Mouse (Mus musculus): ENCODE data around the gene Txndc2. TPM values are rescaled to one million over a fixed set of nuclear protein-coding genes. Genes with fewer than 3 reads are reported as not detected.

The Txndc2 gene
- 0.12 and 0.18 TPM in 2 replicates for polyA plus RNA-seq (2014; fragmentation: Nextera tagmentation; extraction: Ambion mirVana)

GRCm38 (mm10) chr17:65641734-65642218 lies at the start of gene Txndc2:
Gene Txndc2 (minus strand): TSS chr17:65642168.
- H3K4me1 ChIP-seq (ENCODE audit: control insufficient read depth, insufficient read depth, low read length): peaks cover 9% of the 10 kb centered on the region; the same call in 1 of the 2 replicates

GRCm38 (mm10) chr17:65683731-65684130 lies 41.8 kb upstream of the Txndc2 start:
- WGBS: 87% methylated on average over 2 of the region's 2 CpGs
- no peak overlapping the region for H3K27ac ChIP-seq (ENCODE audit: low read depth, low read length)
- H3K9me3 ChIP-seq (ENCODE audit: control insufficient read depth, low read length): no peaks in the 10 kb centered on the region
- no peaks in the 10 kb centered on the region for H3K27me3 ChIP-seq (ENCODE audit: control insufficient read depth, insufficient read depth, low read length)
- no peaks in the 10 kb centered on the region for H3K36me3 ChIP-seq (ENCODE audit: control insufficient read depth, insufficient read depth, low read length)
- H3K4me2 ChIP-seq: no peak overlapping the region
- ATAC-seq (ENCODE audit: low FRiP score): no peak
- H3K9ac ChIP-seq (ENCODE audit: low read length): no peak overlapping the region
- peak; percentile 33 for DNase-seq (ENCODE audit: low spot score, missing footprints)
- no peak overlapping the region for H3K4me3 ChIP-seq (ENCODE audit: low read depth, low read length)
- H3K4me1 ChIP-seq (ENCODE audit: control insufficient read depth, insufficient read depth, low read length): no peaks in the 10 kb centered on the region

More at GRCm38 (mm10) chr17:65641734-65642218, at the start of gene Txndc2:
- Histone ChIP-seq H3K27ac (ENCODE audit: low read depth, low read length) (no peak within 1 kb of the TSS), H3K4me2 (no peak within 1 kb of the TSS), H3K27me3 (ENCODE audit: control insufficient read depth, insufficient read depth, low read length) (no peaks in the 10 kb centered on the region), H3K36me3 (ENCODE audit: control insufficient read depth, insufficient read depth, low read length) (no peaks in the 10 kb centered on the region), H3K9me3 (ENCODE audit: control insufficient read depth, low read length) (no peaks in the 10 kb centered on the region), H3K9ac (ENCODE audit: low read length) (no peak within 1 kb of the TSS), H3K4me3 (ENCODE audit: low read depth, low read length) (no peak within 1 kb of the TSS)
- 89% methylated on average over 11 of the region's 11 CpGs for WGBS
- no peak for DNase-seq (ENCODE audit: low spot score, missing footprints)
- ATAC-seq (ENCODE audit: low FRiP score): no peak

GRCm38 (mm10) chr17:65683316-65683715 lies 41.3 kb upstream of the Txndc2 start:
- H3K27me3 ChIP-seq (ENCODE audit: control insufficient read depth, insufficient read depth, low read length): no peaks in the 10 kb centered on the region
- H3K27ac ChIP-seq (ENCODE audit: low read depth, low read length): no peak overlapping the region
- WGBS: 96% methylated on average over 3 of the region's 3 CpGs
- no peaks in the 10 kb centered on the region for H3K9me3 ChIP-seq (ENCODE audit: control insufficient read depth, low read length)
- H3K4me1 ChIP-seq (ENCODE audit: control insufficient read depth, insufficient read depth, low read length): no peaks in the 10 kb centered on the region
- no peaks in the 10 kb centered on the region for H3K36me3 ChIP-seq (ENCODE audit: control insufficient read depth, insufficient read depth, low read length)
- DNase-seq (ENCODE audit: low spot score, missing footprints): peak; percentile 23
- H3K4me3 ChIP-seq (ENCODE audit: low read depth, low read length): no peak overlapping the region
- H3K9ac ChIP-seq (ENCODE audit: low read length): no peak overlapping the region
- no peak for ATAC-seq (ENCODE audit: low FRiP score)
- H3K4me2 ChIP-seq: no peak overlapping the region

GRCm38 (mm10) chr17:65682071-65682680 lies 40.2 kb upstream of the Txndc2 start:
- peak; percentile 75 for DNase-seq (ENCODE audit: low spot score, missing footprints)
- WGBS: 88% methylated on average over 5 of the region's 5 CpGs
- no peak overlapping the region for H3K4me3 ChIP-seq (ENCODE audit: low read depth, low read length)
- no peaks in the 10 kb centered on the region for H3K27me3 ChIP-seq (ENCODE audit: control insufficient read depth, insufficient read depth, low read length)
- no peaks in the 10 kb centered on the region for H3K36me3 ChIP-seq (ENCODE audit: control insufficient read depth, insufficient read depth, low read length)
- no peaks in the 10 kb centered on the region for H3K9me3 ChIP-seq (ENCODE audit: control insufficient read depth, low read length)
- no peaks in the 10 kb centered on the region for H3K4me1 ChIP-seq (ENCODE audit: control insufficient read depth, insufficient read depth, low read length)
- H3K4me2 ChIP-seq: no peak overlapping the region
- no peak for ATAC-seq (ENCODE audit: low FRiP score)
- H3K27ac ChIP-seq (ENCODE audit: low read depth, low read length): no peak overlapping the region
- no peak overlapping the region for H3K9ac ChIP-seq (ENCODE audit: low read length)

- H3K4me1 ChIP-seq (ENCODE audit: control insufficient read depth, insufficient read depth, low read length): no peaks in the 10 kb centered on the region
- H3K9me3 ChIP-seq (ENCODE audit: control insufficient read depth, low read length): no peaks in the 10 kb centered on the region
- no peak overlapping the region for H3K9ac ChIP-seq (ENCODE audit: low read length)
- DNase-seq (ENCODE audit: low spot score, missing footprints) (peak; percentile 10), ATAC-seq (ENCODE audit: low FRiP score) (no peak)
- no peak overlapping the region for H3K4me3 ChIP-seq (ENCODE audit: low read depth, low read length)
- H3K36me3 ChIP-seq (ENCODE audit: control insufficient read depth, insufficient read depth, low read length): no peaks in the 10 kb centered on the region
- WGBS: 86% methylated on average over 6 of the region's 6 CpGs
- H3K27me3 ChIP-seq (ENCODE audit: control insufficient read depth, insufficient read depth, low read length): no peaks in the 10 kb centered on the region
- no peak overlapping the region for H3K27ac ChIP-seq (ENCODE audit: low read depth, low read length)
- H3K4me2 ChIP-seq: no peak overlapping the region
Measured at GRCm38 (mm10) chr17:65681516-65681915, 39.5 kb upstream of the Txndc2 start.

GRCm38 (mm10) chr17:65680801-65681412 lies 38.9 kb upstream of the Txndc2 start:
- Histone ChIP-seq H3K4me3 (ENCODE audit: low read depth, low read length) (no peak overlapping the region), H3K4me1 (ENCODE audit: control insufficient read depth, insufficient read depth, low read length) (no peaks in the 10 kb centered on the region), H3K36me3 (ENCODE audit: control insufficient read depth, insufficient read depth, low read length) (no peaks in the 10 kb centered on the region), H3K27ac (ENCODE audit: low read depth, low read length) (no peak overlapping the region), H3K27me3 (ENCODE audit: control insufficient read depth, insufficient read depth, low read length) (no peaks in the 10 kb centered on the region), H3K4me2 (no peak overlapping the region), H3K9me3 (ENCODE audit: control insufficient read depth, low read length) (no peaks in the 10 kb centered on the region), H3K9ac (ENCODE audit: low read length) (no peak overlapping the region)
- WGBS: 78% methylated on average over 2 of the region's 2 CpGs
- DNase-seq (ENCODE audit: low spot score, missing footprints) (peak; percentile 47), ATAC-seq (ENCODE audit: low FRiP score) (no peak)

- no peak overlapping the region for H3K4me3 ChIP-seq (ENCODE audit: low read depth, low read length)
- no peaks in the 10 kb centered on the region for H3K27me3 ChIP-seq (ENCODE audit: control insufficient read depth, insufficient read depth, low read length)
- no peak overlapping the region for H3K9ac ChIP-seq (ENCODE audit: low read length)
- H3K4me2 ChIP-seq: no peak overlapping the region
- 86% methylated on average over 14 of the region's 14 CpGs for WGBS
- ATAC-seq (ENCODE audit: low FRiP score) (no peak), DNase-seq (ENCODE audit: low spot score, missing footprints) (peak; percentile 80)
- no peaks in the 10 kb centered on the region for H3K9me3 ChIP-seq (ENCODE audit: control insufficient read depth, low read length)
- no peak overlapping the region for H3K27ac ChIP-seq (ENCODE audit: low read depth, low read length)
- H3K36me3 ChIP-seq (ENCODE audit: control insufficient read depth, insufficient read depth, low read length): no peaks in the 10 kb centered on the region
- no peaks in the 10 kb centered on the region for H3K4me1 ChIP-seq (ENCODE audit: control insufficient read depth, insufficient read depth, low read length)
Measured at GRCm38 (mm10) chr17:65679806-65680446, 38.0 kb upstream of the Txndc2 start.

- Histone ChIP-seq H3K27ac (ENCODE audit: low read depth, low read length) (no peak overlapping the region), H3K4me2 (no peak overlapping the region), H3K9me3 (ENCODE audit: control insufficient read depth, low read length) (no peaks in the 10 kb centered on the region), H3K36me3 (ENCODE audit: control insufficient read depth, insufficient read depth, low read length) (no peaks in the 10 kb centered on the region), H3K4me3 (ENCODE audit: low read depth, low read length) (no peak overlapping the region), H3K27me3 (ENCODE audit: control insufficient read depth, insufficient read depth, low read length) (no peaks in the 10 kb centered on the region), H3K4me1 (ENCODE audit: control insufficient read depth, insufficient read depth, low read length) (no peaks in the 10 kb centered on the region), H3K9ac (ENCODE audit: low read length) (no peak overlapping the region)
- ATAC-seq (ENCODE audit: low FRiP score) (no peak), DNase-seq (ENCODE audit: low spot score, missing footprints) (no peak)
- WGBS: 97% methylated on average over 1 of the region's 1 CpGs
Measured at GRCm38 (mm10) chr17:65677742-65678141, 35.8 kb upstream of the Txndc2 start.

- H3K4me1 ChIP-seq (ENCODE audit: control insufficient read depth, insufficient read depth, low read length): no peaks in the 10 kb centered on the region
- WGBS: 94% methylated on average over 8 of the region's 8 CpGs
- no peak overlapping the region for H3K4me3 ChIP-seq (ENCODE audit: low read depth, low read length)
- H3K36me3 ChIP-seq (ENCODE audit: control insufficient read depth, insufficient read depth, low read length): no peaks in the 10 kb centered on the region
- no peak overlapping the region for H3K27ac ChIP-seq (ENCODE audit: low read depth, low read length)
- ATAC-seq (ENCODE audit: low FRiP score): no peak
- H3K9me3 ChIP-seq (ENCODE audit: control insufficient read depth, low read length): no peaks in the 10 kb centered on the region
- no peak overlapping the region for H3K9ac ChIP-seq (ENCODE audit: low read length)
- DNase-seq (ENCODE audit: low spot score, missing footprints): no peak
- no peaks in the 10 kb centered on the region for H3K27me3 ChIP-seq (ENCODE audit: control insufficient read depth, insufficient read depth, low read length)
- H3K4me2 ChIP-seq: no peak overlapping the region
Measured at GRCm38 (mm10) chr17:65676536-65676935, 34.6 kb upstream of the Txndc2 start.
